ENCODE assay signal across 9 mouse cellular contexts in genomic region chr2:174415001-174415730, GRCm38 (mm10). TPM values are rescaled to one million over a fixed set of nuclear protein-coding genes. Genes with fewer than 3 reads are reported as not detected.
DNase-seq lines count a peak whose midpoint lies in the region; ATAC-seq and TF ChIP-seq lines count a peak whose summit lies in the region.
"Had no signal": no experiment of that assay in that cellular context is flagged by ENCODE, and none has a peak within 500 bp of the region (broad histone marks: within the 10 kb centered on the region; RNA-seq: fewer than 3 reads in every experiment).

No protein-coding gene starts in this region.

- no peaks in the 10 kb centered on the region for H3K27me3 ChIP-seq in forebrain, embryonic 11.5 days (ENCODE audit: control insufficient read depth, insufficient read depth, low read length)
- H3K27me3 ChIP-seq in intestine, postnatal 0 days (replicated peaks; ENCODE audit: control insufficient read depth, insufficient read depth, low read length), result no peaks in the 10 kb centered on the region
- H3K27me3 ChIP-seq in neural tube, embryonic 12.5 days (replicated peaks), result no peaks in the 10 kb centered on the region
- H3K27me3 ChIP-seq: Patski had no signal

- H3K9me3 ChIP-seq in forebrain, embryonic 11.5 days (ENCODE audit: control insufficient read depth, low read length), result no peaks in the 10 kb centered on the region
- no peaks in the 10 kb centered on the region for H3K9me3 ChIP-seq in intestine, postnatal 0 days (ENCODE audit: control insufficient read depth)
- no peaks in the 10 kb centered on the region for H3K9me3 ChIP-seq in neural tube, embryonic 12.5 days

- no peak overlapping the region; the same call in 1 of the 2 replicates for H3K27ac ChIP-seq in layer of hippocampus, adult 2 months
- no peak overlapping the region for H3K27ac ChIP-seq in forebrain, embryonic 11.5 days (ENCODE audit: low read depth, low read length)
- H3K27ac ChIP-seq in intestine, postnatal 0 days (ENCODE audit: low read depth, low read length), result no peak overlapping the region
- no peak overlapping the region for H3K27ac ChIP-seq in neural tube, embryonic 12.5 days

- H3K36me3 ChIP-seq in forebrain, embryonic 11.5 days (ENCODE audit: control insufficient read depth, insufficient read depth, low read length), result no peaks in the 10 kb centered on the region
- peaks cover 9% of the 10 kb centered on the region for H3K36me3 ChIP-seq in intestine, postnatal 0 days (ENCODE audit: control insufficient read depth, insufficient read depth)
- H3K36me3 ChIP-seq in neural tube, embryonic 12.5 days, result peaks cover 7% of the 10 kb centered on the region

- no peak for DNase-seq in layer of hippocampus, adult 2 months (ENCODE audit: low spot score in 2 of 2)
- no peak for DNase-seq in layer of hippocampus, postnatal 10 days (ENCODE audit: low spot score in 2 of 2)
- peak; percentile 40 for DNase-seq in forebrain, embryonic 11.5 days (ENCODE audit: low spot score)
- no peak for DNase-seq in frontal cortex, postnatal 25 days (ENCODE audit: low spot score in 2 of 2)
- DNase-seq in layer of hippocampus, postnatal 36 days, result no peak

- H3K4me2 ChIP-seq in forebrain, embryonic 11.5 days (ENCODE audit: low read depth, low read length, severe bottlenecking), result no peak overlapping the region
- H3K4me2 ChIP-seq in intestine, postnatal 0 days (replicated peaks; ENCODE audit: low read depth), result peak overlapping the region; percentile 97
- H3K4me2 ChIP-seq in neural tube, embryonic 12.5 days (replicated peaks), result peak overlapping the region; percentile 83; the same call in 1 of the 2 replicates

- no peak for TF ChIP-seq CTCF in layer of hippocampus, adult 2 months (conservative IDR thresholded peaks at IDR 0.05)
- TF ChIP-seq CTCF in intestine, postnatal 0 days (IDR thresholded peaks at IDR 0.05; ENCODE audit: low read depth), result no peak

- H3K4me3 ChIP-seq in layer of hippocampus, adult 2 months, result peak overlapping the region; percentile 63
- peak overlapping the region; percentile 78 for H3K4me3 ChIP-seq in forebrain, embryonic 11.5 days (ENCODE audit: low read depth, low read length)
- H3K4me3 ChIP-seq in intestine, postnatal 0 days (ENCODE audit: low read depth, low read length), result peak overlapping the region; percentile 90
- peak overlapping the region; percentile 96 for H3K4me3 ChIP-seq in neural tube, embryonic 12.5 days

- no peak for ATAC-seq in forebrain, embryonic 11.5 days (replicated peaks; ENCODE audit: low FRiP score)
- no peak for ATAC-seq in intestine, postnatal 0 days
- ATAC-seq in neural tube, embryonic 12.5 days (ENCODE audit: low FRiP score, low read depth), result no peak
- no peak for ATAC-seq in inflammation-experienced regulatory T-cells, adult 6 months

- WGBS in forebrain, embryonic 11.5 days, result 60% methylated on average over 11 of the region's 18 CpGs
- 39% methylated on average over 18 of the region's 18 CpGs for WGBS in intestine, postnatal 0 days
- WGBS in neural tube, embryonic 12.5 days, result 47% methylated on average over 18 of the region's 18 CpGs

- peaks cover 6% of the 10 kb centered on the region; the same call in 1 of the 2 replicates for H3K4me1 ChIP-seq in forebrain, embryonic 11.5 days (replicated peaks; ENCODE audit: control insufficient read depth, insufficient read depth, low read length)
- 0 out of 2 replicates have a peak, but pooled peaks cover 4% of the 10 kb centered on the region for H3K4me1 ChIP-seq in intestine, postnatal 0 days (replicated peaks; ENCODE audit: control insufficient read depth, insufficient read depth, low read length)
- H3K4me1 ChIP-seq in neural tube, embryonic 12.5 days, result peaks cover 12% of the 10 kb centered on the region

- no peak overlapping the region for H3K9ac ChIP-seq in forebrain, embryonic 11.5 days (ENCODE audit: low read length)
- H3K9ac ChIP-seq in intestine, postnatal 0 days (ENCODE audit: low read depth, low read length), result no peak overlapping the region
- H3K9ac ChIP-seq in neural tube, embryonic 12.5 days, result no peak overlapping the region

RNA-seq across cellular contexts. Expression of gene Nelfcd, which starts 0.4 kb away (rescaled TPM):
- total RNA-seq in layer of hippocampus, adult 2 months (2021), result 10 to 100 TPM; 45.2 to 55.6 TPM
- 10 to 100 TPM; 55.0 to 58.2 TPM for total RNA-seq in layer of hippocampus, postnatal 10 days (2021)
- 178 and 192 TPM in 2 replicates for polyA plus RNA-seq in forebrain, embryonic 11.5 days (2014; fragmentation: Nextera tagmentation; extraction: Ambion mirVana)
- polyA plus RNA-seq in intestine, postnatal 0 days (2015; fragmentation: Nextera tagmentation; extraction: Ambion mirVana), result 31.0 and 32.1 TPM in 2 replicates
- 138 and 140 TPM in 2 replicates for polyA plus RNA-seq in neural tube, embryonic 12.5 days (2016; fragmentation: Nextera tagmentation; extraction: Ambion mirVana)
- polyA plus RNA-seq in inflammation-experienced regulatory T-cells, adult 6 months (2017; shearing (Covaris generic)), result 10 to 100 TPM; 47.4 to 61.1 (median 53.4) TPM
- total RNA-seq in layer of hippocampus, postnatal 36 days (2021), result 10 to 100 TPM; 46.4 to 53.5 TPM

RNA-seq across cellular contexts. Expression of gene Ctsz, which starts 23.7 kb away (rescaled TPM):
- 10 to 100 TPM; 28.1 to 32.5 TPM for total RNA-seq in layer of hippocampus, adult 2 months (2021)
- 10 to 100 TPM; 23.2 to 25.9 TPM for total RNA-seq in layer of hippocampus, postnatal 10 days (2021)
- polyA plus RNA-seq in forebrain, embryonic 11.5 days (2014; fragmentation: Nextera tagmentation; extraction: Ambion mirVana), result 78.7 and 92.9 TPM in 2 replicates
- 829 and 892 TPM in 2 replicates for polyA plus RNA-seq in intestine, postnatal 0 days (2015; fragmentation: Nextera tagmentation; extraction: Ambion mirVana)
- polyA plus RNA-seq in neural tube, embryonic 12.5 days (2016; fragmentation: Nextera tagmentation; extraction: Ambion mirVana), result 91.0 and 92.6 TPM in 2 replicates
- polyA plus RNA-seq in inflammation-experienced regulatory T-cells, adult 6 months (2017; shearing (Covaris generic)), result 100 to 1,000 TPM in 2 of 3 experiments, 10 to 100 TPM in 1; 96.3 to 113 (median 109) TPM
- 10 to 100 TPM; 27.5 to 29.7 TPM for total RNA-seq in layer of hippocampus, postnatal 36 days (2021)

RNA-seq across cellular contexts. Expression of gene Tubb1, which starts 35.3 kb away (rescaled TPM):
- not detected for total RNA-seq in layer of hippocampus, adult 2 months (2021)
- total RNA-seq in layer of hippocampus, postnatal 10 days (2021), result not detected
- 4.9 and 6.3 TPM in 2 replicates for polyA plus RNA-seq in forebrain, embryonic 11.5 days (2014; fragmentation: Nextera tagmentation; extraction: Ambion mirVana)
- not detected in 2 replicates for polyA plus RNA-seq in intestine, postnatal 0 days (2015; fragmentation: Nextera tagmentation; extraction: Ambion mirVana)
- 2.7 and 3.4 TPM in 2 replicates for polyA plus RNA-seq in neural tube, embryonic 12.5 days (2016; fragmentation: Nextera tagmentation; extraction: Ambion mirVana)
- under 1 TPM in 1 of 3 experiments, not detected in 2; 0.25 TPM for polyA plus RNA-seq in inflammation-experienced regulatory T-cells, adult 6 months (2017; shearing (Covaris generic))
- total RNA-seq in layer of hippocampus, postnatal 36 days (2021), result not detected
- polyA plus RNA-seq: Patski had no signal

RNA-seq across cellular contexts. Expression of gene Atp5e, which starts 48.7 kb away (rescaled TPM):
- 100 to 1,000 TPM; 271 to 305 TPM for total RNA-seq in layer of hippocampus, adult 2 months (2021)
- total RNA-seq in layer of hippocampus, postnatal 10 days (2021), result 100 to 1,000 TPM; 332 to 389 TPM
- polyA plus RNA-seq in forebrain, embryonic 11.5 days (2014; fragmentation: Nextera tagmentation; extraction: Ambion mirVana), result 600 and 613 TPM in 2 replicates
- 1,035 and 1,046 TPM in 2 replicates for polyA plus RNA-seq in intestine, postnatal 0 days (2015; fragmentation: Nextera tagmentation; extraction: Ambion mirVana)
- 772 and 808 TPM in 2 replicates for polyA plus RNA-seq in neural tube, embryonic 12.5 days (2016; fragmentation: Nextera tagmentation; extraction: Ambion mirVana)
- 100 to 1,000 TPM; 583 to 771 (median 610) TPM for polyA plus RNA-seq in inflammation-experienced regulatory T-cells, adult 6 months (2017; shearing (Covaris generic))
- 100 to 1,000 TPM; 287 to 328 TPM for total RNA-seq in layer of hippocampus, postnatal 36 days (2021)

RNA-seq across cellular contexts. Expression of gene Prelid3b, which starts 57.7 kb away (rescaled TPM):
- 10 to 100 TPM; 39.9 to 43.5 TPM for total RNA-seq in layer of hippocampus, adult 2 months (2021)
- 10 to 100 TPM; 43.4 to 48.0 TPM for total RNA-seq in layer of hippocampus, postnatal 10 days (2021)
- polyA plus RNA-seq in forebrain, embryonic 11.5 days (2014; fragmentation: Nextera tagmentation; extraction: Ambion mirVana), result 127 and 132 TPM in 2 replicates
- 108 and 109 TPM in 2 replicates for polyA plus RNA-seq in intestine, postnatal 0 days (2015; fragmentation: Nextera tagmentation; extraction: Ambion mirVana)
- polyA plus RNA-seq in neural tube, embryonic 12.5 days (2016; fragmentation: Nextera tagmentation; extraction: Ambion mirVana), result 99.7 and 102 TPM in 2 replicates
- polyA plus RNA-seq in inflammation-experienced regulatory T-cells, adult 6 months (2017; shearing (Covaris generic)), result 100 to 1,000 TPM in 1 of 3 experiments, 10 to 100 TPM in 2; 69.4 to 146 (median 73.1) TPM
- total RNA-seq in layer of hippocampus, postnatal 36 days (2021), result 10 to 100 TPM; 40.8 to 43.6 TPM
